Mouse (Mus musculus) T-helper 1 cell (primary cell): ENCODE measurements around the gene Gm9887.

ENCODE experiments used
- in situ Hi-C: fragments of 300-600 bp; cut with MboI, MseI; formaldehyde crosslinking; loops from one replicate; pipeline ENCODE4 v1.15.1; 2025; ENCODE audit warnings: high pct_unique_total_duplicates

Gm9887 gene

GRCm38 (mm10) chr12:69371854-69372671 is at the start of gene Gm9887, which contains the start of gene Arf6:
Gm9887 (minus strand) TSS chr12:69372458.
Arf6 (plus strand) TSS chr12:69372150.
- in situ Hi-C loops = loop anchor here (5.0 kb wide), 1 partner anchor 140 kb away; no protein-coding TSS in a partner anchor

- in situ Hi-C loops = no loop called here
Observed at GRCm38 (mm10) chr12:69420716-69421115, 48.5 kb upstream of the Gm9887 start.

GRCm38 (mm10) chr12:69419606-69420005 is 47.3 kb upstream of the Gm9887 start:
- in situ Hi-C loops = loop anchor here (5.0 kb wide), 1 partner anchor 42 kb away; no protein-coding TSS in a partner anchor

GRCm38 (mm10) chr12:69419017-69419605 is 46.9 kb upstream of the Gm9887 start:
- in situ Hi-C loops = loop anchor here (5.0 kb wide), 1 partner anchor 42 kb away; no protein-coding TSS in a partner anchor

GRCm38 (mm10) chr12:69418606-69419005 is 46.3 kb upstream of the Gm9887 start:
- in situ Hi-C loops = loop anchor here (5.0 kb wide), 1 partner anchor 41 kb away; no protein-coding TSS in a partner anchor

GRCm38 (mm10) chr12:69417701-69418291 is 45.5 kb upstream of the Gm9887 start:
- in situ Hi-C loops = loop anchor here (5.0 kb wide), 1 partner anchor 40 kb away; no protein-coding TSS in a partner anchor

- in situ Hi-C loops = loop anchor here (5.0 kb wide), 1 partner anchor 39 kb away; no protein-coding TSS in a partner anchor
Observed at GRCm38 (mm10) chr12:69416793-69417192, 44.5 kb upstream of the Gm9887 start.

GRCm38 (mm10) chr12:69414826-69415572 is 42.7 kb upstream of the Gm9887 start:
- in situ Hi-C loops = loop anchor here (5.0 kb wide), 1 partner anchor 38 kb away; no protein-coding TSS in a partner anchor

- in situ Hi-C loops = no loop called here
Observed at GRCm38 (mm10) chr12:69413303-69413702, 41.0 kb upstream of the Gm9887 start.

GRCm38 (mm10) chr12:69411936-69412335 is 39.7 kb upstream of the Gm9887 start:
- in situ Hi-C loops = no loop called here

GRCm38 (mm10) chr12:69410767-69411166 is 38.5 kb upstream of the Gm9887 start:
- in situ Hi-C loops = no loop called here

GRCm38 (mm10) chr12:69402594-69403167 is 30.4 kb upstream of the Gm9887 start:
- in situ Hi-C loops = no loop called here

- in situ Hi-C loops = no loop called here
Observed at GRCm38 (mm10) chr12:69402100-69402499, 29.8 kb upstream of the Gm9887 start.

- in situ Hi-C loops = no loop called here
Observed at GRCm38 (mm10) chr12:69400871-69401286, 28.6 kb upstream of the Gm9887 start.

GRCm38 (mm10) chr12:69400367-69400766 is 28.1 kb upstream of the Gm9887 start:
- in situ Hi-C loops = no loop called here

- in situ Hi-C loops = no loop called here
Observed at GRCm38 (mm10) chr12:69394456-69394855, 22.2 kb upstream of the Gm9887 start.

- in situ Hi-C loops = no loop called here
Observed at GRCm38 (mm10) chr12:69393076-69393475, 20.8 kb upstream of the Gm9887 start.

- in situ Hi-C loops = no loop called here
Observed at GRCm38 (mm10) chr12:69390000-69390698, 17.9 kb upstream of the Gm9887 start.

- in situ Hi-C loops = no loop called here
Observed at GRCm38 (mm10) chr12:69389273-69389938, 17.1 kb upstream of the Gm9887 start.
